Mouse (Mus musculus): ENCODE data around the gene Scp2.
A peak's percentile ranks its signal among the peaks of the same experiment; 100 is the strongest.
"Not testable (repeated sequence)": the region's sequence is repeated elsewhere in the genome, so short reads cannot be mapped to it uniquely, and the experiment has no call there.

Gene Scp2

GRCm38 (mm10) chr4:108109728-108110127, 35.1 kb downstream of the Scp2 start:
- DNase-seq (ENCODE audit: inconsistent ontology term): no peak

- no peak for DNase-seq (ENCODE audit: inconsistent ontology term)
Observed at GRCm38 (mm10) chr4:108096345-108096744, 48.5 kb downstream of the Scp2 start, which contains the start of gene Podn. TSS of gene Podn (minus strand) at chr4:108096445.

GRCm38 (mm10) chr4:108092741-108093397, 51.9 kb downstream of the Scp2 start:
- no peak for DNase-seq (ENCODE audit: inconsistent ontology term)

GRCm38 (mm10) chr4:108083993-108084392, 60.8 kb downstream of the Scp2 start:
- DNase-seq (ENCODE audit: inconsistent ontology term): no peak

DNA sequence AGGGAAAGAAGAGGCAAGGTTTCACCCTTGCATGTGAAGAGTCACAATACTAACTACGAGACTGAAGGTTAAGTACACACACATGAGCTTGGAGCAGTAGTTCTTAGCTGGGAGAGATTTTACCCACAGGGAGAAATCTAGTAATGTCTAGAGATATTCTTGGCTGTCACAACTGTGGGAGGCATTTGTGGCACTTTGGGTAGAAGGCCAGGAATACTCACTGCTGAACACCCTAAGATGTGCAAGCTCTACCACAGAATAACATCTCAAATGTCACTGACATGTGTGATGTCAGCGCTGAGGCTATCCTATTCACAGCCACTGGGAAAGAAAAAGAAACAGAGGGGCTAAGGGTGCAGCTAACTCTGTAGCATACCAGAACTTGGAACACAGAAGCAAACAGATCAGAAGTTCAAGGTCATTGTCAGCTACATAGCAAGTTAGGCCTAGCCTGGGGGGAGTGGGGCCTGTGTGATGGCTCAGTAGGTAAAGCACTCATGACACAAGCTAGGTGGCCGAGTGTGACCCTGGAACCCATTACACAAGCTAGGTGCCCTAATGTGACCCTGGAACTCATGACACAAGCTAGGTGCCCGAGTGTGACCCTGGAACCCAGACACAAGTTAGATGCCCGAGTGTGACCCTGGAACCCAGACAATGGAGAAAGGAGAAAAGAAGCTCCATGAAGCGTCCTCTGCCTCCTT, 61.6 kb downstream of the Scp2 start:
- no peak for DNase-seq (ENCODE audit: inconsistent ontology term)

DNA sequence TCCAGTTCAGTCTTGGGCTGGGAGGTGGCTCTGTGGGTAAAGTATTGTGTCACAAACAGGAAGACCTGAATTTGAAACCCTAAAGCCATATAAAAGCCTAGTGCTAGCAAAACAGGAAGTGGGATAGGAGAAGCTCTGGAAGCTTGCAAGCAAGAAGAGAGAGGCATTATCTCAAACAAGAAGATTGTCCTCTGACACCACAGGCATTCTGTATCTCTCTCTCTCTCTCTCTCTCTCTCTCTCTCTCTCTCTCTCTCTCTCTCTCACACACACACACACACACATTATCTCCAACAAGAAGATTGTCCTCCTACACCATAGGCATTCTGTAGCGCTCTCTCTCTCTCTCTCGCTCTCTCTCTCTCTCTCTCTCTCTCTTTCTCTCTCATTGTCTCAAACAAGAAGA, 62.4 kb downstream of the Scp2 start:
- no peak for DNase-seq (ENCODE audit: inconsistent ontology term)

- DNase-seq (ENCODE audit: inconsistent ontology term): no peak
Observed at GRCm38 (mm10) chr4:108080876-108081275, 63.9 kb downstream of the Scp2 start.

- DNase-seq (ENCODE audit: inconsistent ontology term): no peak
Observed at GRCm38 (mm10) chr4:108079762-108080161, 65.0 kb downstream of the Scp2 start.

- not testable (repeated sequence) for DNase-seq (ENCODE audit: inconsistent ontology term)
Observed at GRCm38 (mm10) chr4:108079191-108079590, 65.6 kb downstream of the Scp2 start.

- DNase-seq (ENCODE audit: inconsistent ontology term): no peak
Observed at GRCm38 (mm10) chr4:108077224-108077955, 67.4 kb downstream of the Scp2 start.

DNA sequence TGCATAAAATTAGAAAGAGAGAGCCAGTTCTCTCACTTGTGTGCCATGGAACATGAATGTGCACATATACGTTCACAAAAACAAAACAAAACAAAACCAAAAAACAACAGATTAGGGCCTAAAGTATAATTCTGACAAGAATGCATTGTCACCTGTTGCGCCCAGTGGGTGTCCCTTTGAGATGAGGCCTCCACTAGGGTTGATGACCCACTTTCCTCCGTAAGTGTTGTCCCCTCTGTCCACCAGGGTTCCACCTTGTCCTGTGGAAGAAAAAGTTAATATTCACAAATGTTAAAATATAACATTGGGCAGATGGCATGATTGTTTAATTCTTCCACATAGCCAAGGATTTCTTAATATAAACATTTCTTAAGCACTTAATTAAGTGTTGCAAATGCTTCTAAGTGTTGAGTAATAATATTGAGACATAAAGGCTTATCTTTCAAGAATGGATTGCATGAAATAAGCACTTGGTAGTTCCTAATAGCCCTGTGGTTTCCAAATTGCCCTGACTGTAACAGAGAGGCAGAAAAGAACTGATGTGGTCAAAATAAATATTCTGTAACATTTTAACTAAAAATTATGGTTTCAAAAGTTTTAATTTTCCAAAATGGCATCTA, 70.5 kb downstream of the Scp2 start:
- DNase-seq (ENCODE audit: inconsistent ontology term): no peak

DNA sequence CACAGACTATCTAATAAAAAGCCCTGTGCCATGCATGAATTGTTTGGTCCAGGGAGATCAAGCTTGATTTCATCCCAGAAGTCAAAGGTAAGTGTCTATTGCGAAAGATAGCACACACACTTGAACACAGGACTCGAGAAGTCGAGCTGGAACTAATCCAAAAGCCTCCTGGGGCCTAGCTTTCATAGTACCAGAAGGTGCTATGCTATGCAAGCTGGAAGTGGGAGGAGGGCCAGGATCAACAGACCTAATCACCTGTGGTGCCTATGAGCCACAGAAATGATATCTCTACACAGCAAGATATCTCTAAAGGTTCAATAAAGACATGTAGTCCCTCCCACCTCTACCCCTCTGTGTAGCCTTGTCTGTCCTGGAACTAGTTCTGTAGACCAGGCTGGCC, 72.7 kb downstream of the Scp2 start:
- no peak for DNase-seq (ENCODE audit: inconsistent ontology term)

GRCm38 (mm10) chr4:108071235-108071901, 73.4 kb downstream of the Scp2 start:
- peak; percentile 92 for DNase-seq (ENCODE audit: inconsistent ontology term)

DNA sequence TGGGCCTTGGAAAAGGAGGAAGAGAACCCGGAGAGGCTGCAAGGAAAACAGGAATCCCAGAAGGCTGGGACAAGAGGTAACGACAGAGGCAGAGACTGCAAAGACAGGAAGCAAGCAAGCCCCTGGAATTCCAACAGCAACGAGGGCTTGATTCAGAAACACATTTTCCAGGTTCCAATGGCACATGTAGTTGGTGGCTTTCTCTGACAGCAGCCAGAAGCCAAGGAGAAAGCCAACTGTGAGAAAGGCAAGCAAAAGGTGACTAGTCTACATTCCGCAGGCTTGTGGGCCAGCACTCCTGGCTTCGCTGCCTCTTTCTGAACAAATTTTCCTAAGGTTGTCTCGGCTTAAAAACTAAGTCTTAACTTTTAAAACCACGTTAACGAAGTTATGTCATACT, 74.1 kb downstream of the Scp2 start:
- peak; percentile 41 for DNase-seq (ENCODE audit: inconsistent ontology term)

DNA sequence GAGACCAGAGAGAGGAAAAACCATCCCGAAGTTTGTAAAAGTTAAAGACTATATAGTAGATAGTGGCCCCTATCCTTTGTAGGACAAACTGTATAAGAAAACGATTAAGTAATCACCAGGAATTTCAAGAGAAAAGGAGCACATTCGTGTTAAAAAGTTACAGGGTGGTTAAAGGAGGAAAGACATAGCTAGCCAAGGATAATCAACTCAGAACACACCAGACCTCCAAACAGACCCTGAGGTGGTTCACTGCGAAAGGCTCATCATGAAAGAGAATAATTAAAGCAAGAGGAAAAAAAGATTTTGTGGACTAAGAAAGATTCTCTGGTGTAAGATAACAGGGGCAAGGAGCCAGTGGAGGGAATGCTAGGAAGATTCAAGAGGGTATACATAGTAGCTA, 74.5 kb downstream of the Scp2 start:
- DNase-seq (ENCODE audit: inconsistent ontology term): no peak

DNA sequence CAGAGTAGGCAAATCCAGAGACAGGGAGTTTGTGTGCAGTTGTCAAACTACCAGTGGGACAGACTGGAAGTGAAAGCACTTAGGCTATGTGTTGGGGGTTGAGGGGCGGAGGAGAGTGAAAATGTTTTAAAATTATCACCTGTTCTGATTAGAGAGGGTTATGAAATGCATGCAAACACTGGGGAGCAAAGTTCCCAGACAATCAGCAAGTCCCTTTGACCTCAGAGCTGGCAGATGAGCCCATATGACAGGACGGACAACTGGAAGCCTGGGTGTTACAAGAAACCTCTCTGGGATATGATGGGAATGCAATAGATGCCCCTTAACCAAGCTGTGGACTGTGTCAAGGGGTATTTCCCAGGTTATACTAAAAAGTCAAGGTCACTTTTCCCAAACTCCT, 76.7 kb downstream of the Scp2 start:
- no peak for DNase-seq (ENCODE audit: inconsistent ontology term)

DNA sequence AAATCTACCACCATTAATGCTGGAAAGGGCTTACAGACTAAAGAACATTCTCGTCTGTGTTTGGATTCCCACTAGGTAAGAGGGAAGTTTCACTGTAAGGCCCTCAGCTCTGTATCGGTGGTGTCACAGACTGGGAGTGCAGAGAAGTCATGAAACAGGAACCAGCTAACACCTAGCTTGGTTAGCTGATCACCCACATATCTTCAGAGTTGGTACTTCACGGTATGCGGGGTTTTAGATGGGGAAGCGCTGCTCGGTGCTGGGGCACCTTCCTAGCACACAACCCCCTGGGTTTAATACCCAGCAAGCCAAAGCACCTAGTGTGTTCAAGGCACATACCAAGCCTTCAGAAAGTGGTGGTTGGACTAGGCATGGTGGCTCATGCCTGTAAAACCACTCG, 77.5 kb downstream of the Scp2 start:
- no peak for DNase-seq (ENCODE audit: inconsistent ontology term)

DNA sequence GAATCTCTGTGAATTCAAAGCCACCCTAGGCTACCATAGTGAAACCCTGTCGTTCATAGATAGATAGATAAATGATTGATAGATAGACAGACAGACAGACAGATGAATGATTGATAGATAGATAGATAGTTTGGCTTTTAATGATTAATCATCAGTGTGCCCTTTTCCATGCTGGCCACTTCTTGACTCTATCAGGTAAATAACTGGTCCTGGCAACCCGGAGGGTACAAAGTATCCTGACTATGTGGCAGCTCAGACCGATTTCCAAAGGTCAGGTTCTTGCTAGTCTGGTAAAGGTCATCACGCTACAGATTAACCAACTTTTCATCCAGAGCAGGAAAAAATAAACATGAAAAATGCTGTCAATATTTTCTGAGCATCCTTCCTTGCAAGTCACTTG, 78.2 kb downstream of the Scp2 start:
- no peak for DNase-seq (ENCODE audit: inconsistent ontology term)

GRCm38 (mm10) chr4:108065176-108065844, 79.5 kb downstream of the Scp2 start:
- no peak for DNase-seq (ENCODE audit: inconsistent ontology term)

DNA sequence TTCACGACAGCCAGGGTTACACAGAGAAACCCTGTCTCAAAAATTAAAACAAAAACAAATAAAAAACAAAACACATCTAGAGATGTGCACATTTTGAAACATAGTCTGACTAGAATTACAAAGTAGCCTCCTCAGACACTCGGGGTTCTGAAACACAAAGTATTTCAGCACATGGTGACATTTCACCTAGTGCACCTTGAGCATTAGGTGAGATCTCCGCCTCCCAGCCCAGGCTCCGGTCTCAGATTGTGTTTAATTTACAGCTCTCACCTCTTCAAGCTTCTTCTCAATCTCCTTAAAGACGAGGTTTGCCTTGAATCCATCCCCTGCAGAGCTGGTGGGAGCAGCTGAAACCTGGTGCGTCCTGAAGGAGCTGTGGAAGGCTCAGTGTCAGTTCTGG, 81.2 kb downstream of the Scp2 start:
- no peak for DNase-seq (ENCODE audit: inconsistent ontology term)

- DNase-seq (ENCODE audit: inconsistent ontology term): no peak
Observed at GRCm38 (mm10) chr4:108062524-108062923, 82.3 kb downstream of the Scp2 start.

Measured in Muller cell, postnatal 12 days (primary cell).